Mouse (Mus musculus) ES-Bruce4 (cell line): Measurements from ENCODE around the gene Ank3.

Source experiments
- CTCF ChIP-seq: IDR thresholded peaks from one replicate; pipeline ENCODE4 v1.8.1; 2011; ENCODE audit warnings: low read depth, low read length
- EP300 ChIP-seq: IDR thresholded peaks from 2 replicates; pipeline ENCODE4 v1.6.1; 2011; ENCODE audit warnings: low read depth, low read length; ENCODE audit not compliant: insufficient read depth
- POLR2A ChIP-seq: IDR thresholded peaks from one replicate; pipeline ENCODE4 v1.8.1; 2011; ENCODE audit warnings: low read length; ENCODE audit not compliant: insufficient read depth

GRCm38 (mm10) chr10:69926158-69926882 is 527.7 kb downstream of the Ank3 start:
- TF ChIP-seq CTCF (no peak), POLR2A (no peak), EP300 (no peak)
